ENCODE assay signal across 16 mouse cellular contexts in the genomic region with DNA sequence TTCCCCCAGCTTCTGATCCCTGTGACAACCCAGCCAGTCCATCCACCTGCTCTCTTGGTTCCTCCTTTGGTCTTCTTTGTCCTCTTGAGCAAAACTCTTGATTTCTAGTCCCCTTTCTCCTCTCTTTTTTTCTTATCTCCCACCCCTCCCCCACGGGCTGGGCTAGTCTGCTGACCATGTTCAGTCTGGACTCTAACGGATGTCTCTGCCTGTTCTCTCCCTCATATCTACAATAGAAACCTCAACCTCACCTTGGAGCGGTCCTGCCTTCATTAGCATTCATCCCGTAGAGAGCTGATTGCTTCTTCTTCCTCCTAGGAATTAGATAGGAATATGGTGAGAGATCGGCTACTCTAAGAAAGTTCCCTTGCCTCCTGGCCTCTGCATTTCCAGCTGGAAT. TPM values are rescaled to one million over a fixed set of nuclear protein-coding genes. Genes with fewer than 3 reads are reported as not detected.
A peak's percentile ranks its signal among the peaks of the same experiment; 100 is the strongest.
DNase-seq lines count a peak whose midpoint lies in the region; ATAC-seq and TF ChIP-seq lines count a peak whose summit lies in the region.
"Had no signal": no experiment of that assay in that cellular context is flagged by ENCODE, and none has a peak within 500 bp of the region (broad histone marks: within the 10 kb centered on the region; RNA-seq: fewer than 3 reads in every experiment).

No protein-coding gene starts in this region.

- H3K27me3 ChIP-seq in heart, embryonic 15.5 days = no peaks in the 10 kb centered on the region
- H3K27me3 ChIP-seq in kidney, postnatal 0 days (ENCODE audit: insufficient read depth, low read length) = no peaks in the 10 kb centered on the region
- no peaks in the 10 kb centered on the region for H3K27me3 ChIP-seq in embryonic facial prominence, embryonic 14.5 days (replicated peaks; ENCODE audit: control insufficient read depth, insufficient read depth, low read length)
- H3K27me3 ChIP-seq in intestine, embryonic 15.5 days (replicated peaks) = no peaks in the 10 kb centered on the region
- H3K27me3 ChIP-seq: forebrain, embryonic 15.5 days; midbrain, embryonic 13.5 days; neural tube, embryonic 13.5 days had no signal

- no peaks in the 10 kb centered on the region for H3K9me3 ChIP-seq in heart, embryonic 15.5 days (replicated peaks)
- H3K9me3 ChIP-seq in kidney, postnatal 0 days (replicated peaks; ENCODE audit: low read length) = no peaks in the 10 kb centered on the region
- H3K9me3 ChIP-seq in embryonic facial prominence, embryonic 14.5 days (ENCODE audit: control insufficient read depth, low read length) = no peaks in the 10 kb centered on the region
- H3K9me3 ChIP-seq in intestine, embryonic 15.5 days = no peaks in the 10 kb centered on the region
- H3K9me3 ChIP-seq: forebrain, embryonic 15.5 days; midbrain, embryonic 13.5 days; neural tube, embryonic 13.5 days had no signal

- H3K36me3 ChIP-seq in heart, embryonic 15.5 days = no peaks in the 10 kb centered on the region
- no peaks in the 10 kb centered on the region for H3K36me3 ChIP-seq in kidney, postnatal 0 days (ENCODE audit: insufficient read depth, low read length)
- no peaks in the 10 kb centered on the region for H3K36me3 ChIP-seq in embryonic facial prominence, embryonic 14.5 days (ENCODE audit: control insufficient read depth, insufficient read depth, low read length)
- H3K36me3 ChIP-seq in intestine, embryonic 15.5 days = no peaks in the 10 kb centered on the region
- H3K36me3 ChIP-seq: forebrain, embryonic 15.5 days; midbrain, embryonic 13.5 days; neural tube, embryonic 13.5 days had no signal

- TF ChIP-seq CTCF in kidney, postnatal 0 days (IDR thresholded peaks at IDR 0.05; ENCODE audit: low read depth) = no peak

- intact Hi-C loops in heart, postnatal 14 days (cut with DNase I) = no loop called here

- H3K4me3 ChIP-seq in heart, embryonic 15.5 days = 0 out of 2 replicates have a peak overlapping the region, but pooled peaks have one; percentile 8
- H3K4me3 ChIP-seq in kidney, postnatal 0 days (replicated peaks; ENCODE audit: low read depth, low read length) = no peak overlapping the region
- no peak overlapping the region for H3K4me3 ChIP-seq in embryonic facial prominence, embryonic 14.5 days (ENCODE audit: low read depth, low read length)
- H3K4me3 ChIP-seq in intestine, embryonic 15.5 days (replicated peaks) = no peak overlapping the region
- H3K4me3 ChIP-seq: forebrain, embryonic 15.5 days; midbrain, embryonic 13.5 days; neural tube, embryonic 13.5 days had no signal

- H3K4me2 ChIP-seq in heart, embryonic 15.5 days = peak overlapping the region; percentile 57
- H3K4me2 ChIP-seq in kidney, postnatal 0 days (ENCODE audit: low read length) = peak overlapping the region; percentile 13; the same call in 1 of the 2 replicates
- no peak overlapping the region for H3K4me2 ChIP-seq in embryonic facial prominence, embryonic 14.5 days (ENCODE audit: low read depth, low read length)
- peak overlapping the region; percentile 26; the same call in 1 of the 2 replicates for H3K4me2 ChIP-seq in intestine, embryonic 15.5 days (replicated peaks)
- H3K4me2 ChIP-seq: forebrain, embryonic 15.5 days; midbrain, embryonic 13.5 days; neural tube, embryonic 13.5 days had no signal

- peak overlapping the region; percentile 79 for H3K27ac ChIP-seq in heart, embryonic 15.5 days
- no peak overlapping the region for H3K27ac ChIP-seq in kidney, postnatal 0 days
- peak overlapping the region; percentile 10; the same call in 1 of the 2 replicates for H3K27ac ChIP-seq in embryonic facial prominence, embryonic 14.5 days (replicated peaks; ENCODE audit: low read depth, low read length)
- H3K27ac ChIP-seq in intestine, embryonic 15.5 days = no peak overlapping the region
- H3K27ac ChIP-seq: forebrain, embryonic 15.5 days; hindbrain, postnatal 0 days; midbrain, embryonic 13.5 days; neural tube, embryonic 13.5 days had no signal

- WGBS in heart, embryonic 15.5 days = 20% methylated on average over 5 of the region's 5 CpGs
- WGBS in kidney, postnatal 0 days = 53% methylated on average over 5 of the region's 5 CpGs
- 66% methylated on average over 5 of the region's 5 CpGs for WGBS in embryonic facial prominence, embryonic 14.5 days
- WGBS in intestine, embryonic 15.5 days = 55% methylated on average over 5 of the region's 5 CpGs

- H3K9ac ChIP-seq in heart, embryonic 15.5 days = peak overlapping the region; percentile 16; the same call in 1 of the 2 replicates
- H3K9ac ChIP-seq in kidney, postnatal 0 days (ENCODE audit: low read depth, low read length) = no peak overlapping the region
- no peak overlapping the region for H3K9ac ChIP-seq in embryonic facial prominence, embryonic 14.5 days (ENCODE audit: low read depth, low read length)
- no peak overlapping the region for H3K9ac ChIP-seq in intestine, embryonic 15.5 days
- H3K9ac ChIP-seq: forebrain, embryonic 15.5 days; midbrain, embryonic 13.5 days; neural tube, embryonic 13.5 days had no signal

- no peak for DNase-seq in heart, postnatal 14 days
- no peak for DNase-seq in kidney, postnatal 0 days (ENCODE audit: low spot score)
- DNase-seq in kidney, adult 18-20 months = no peak
- no peak for DNase-seq in embryonic facial prominence, embryonic 14.5 days (ENCODE audit: low spot score)
- DNase-seq in gastrocnemius, adult 8-10 months (ENCODE audit: low spot score in 2 of 2) = no peak
- DNase-seq: cerebellum, adult 2 months; cerebellum, postnatal 36 days; gastrocnemius, postnatal 25 days; right cerebral cortex, adult 18-20 months; thymus, postnatal 36 days had no signal

- H3K4me1 ChIP-seq in heart, embryonic 15.5 days (replicated peaks) = peaks cover 47% of the 10 kb centered on the region
- H3K4me1 ChIP-seq in kidney, postnatal 0 days (replicated peaks; ENCODE audit: insufficient read depth, low read length) = no peaks in the 10 kb centered on the region
- H3K4me1 ChIP-seq in embryonic facial prominence, embryonic 14.5 days (ENCODE audit: control insufficient read depth, insufficient read depth, low read length) = peaks cover 24% of the 10 kb centered on the region
- H3K4me1 ChIP-seq in intestine, embryonic 15.5 days (replicated peaks) = no peaks in the 10 kb centered on the region; the same call in 1 of the 2 replicates
- H3K4me1 ChIP-seq: midbrain, embryonic 13.5 days had no signal

- ATAC-seq in heart, embryonic 15.5 days (replicated peaks; ENCODE audit: insufficient number of reproducible peaks, insufficient read depth, low FRiP score, low read depth) = no peak
- no peak for ATAC-seq in kidney, postnatal 0 days (replicated peaks; ENCODE audit: low FRiP score, low read depth)
- ATAC-seq in embryonic facial prominence, embryonic 14.5 days (ENCODE audit: low read depth) = no peak
- ATAC-seq in intestine, embryonic 15.5 days = no peak
- ATAC-seq: forebrain, embryonic 15.5 days; hindbrain, postnatal 0 days; midbrain, embryonic 13.5 days had no signal

RNA-seq across cellular contexts. Expression of gene Adamts17, which starts 8.7 kb away (rescaled TPM):
- polyA plus RNA-seq in heart, embryonic 15.5 days (2015; fragmentation: Nextera tagmentation; extraction: Ambion mirVana) = 5.1 and 7.2 TPM in 2 replicates
- 10 to 100 TPM; 11.7 to 12.8 TPM for total RNA-seq in heart, postnatal 14 days (2021)
- 1.5 and 3.1 TPM in 2 replicates for polyA plus RNA-seq in kidney, postnatal 0 days (2015; fragmentation: Nextera tagmentation; extraction: Ambion mirVana)
- 11.2 and 12.5 TPM in 2 replicates for polyA plus RNA-seq in embryonic facial prominence, embryonic 14.5 days (2014; fragmentation: Nextera tagmentation; extraction: Ambion mirVana)
- 3.3 and 4.2 TPM in 2 replicates for polyA plus RNA-seq in intestine, embryonic 15.5 days (2015; fragmentation: Nextera tagmentation; extraction: Ambion mirVana)
- under 1 TPM in 2 of 4 experiments, not detected in 2; 0.38 to 0.49 TPM for total RNA-seq in gastrocnemius, adult 8-10 months (2022)

Comparison
In these comparisons a context has a peak if more than half of its experiments do, and no peak if none do; other contexts are left out.
1. H3K27ac ChIP-seq: peak in heart, embryonic 15.5 days (single experiment) and embryonic facial prominence, embryonic 14.5 days (single experiment); none in kidney, postnatal 0 days (single experiment) and intestine, embryonic 15.5 days (single experiment).